Mouse (Mus musculus) embryonic fibroblast, embryonic 13.5 days (primary cell): Measurements from ENCODE around the gene Tac4.
A peak's percentile ranks its signal among the peaks of the same experiment; 100 is the strongest.

Source experiments
- CTCF ChIP-seq: IDR thresholded peaks from 2 replicates; pipeline ENCODE4 v1.5.1; 2011; ENCODE audit warnings: mild to moderate bottlenecking, control low read depth, low read length, moderate library complexity, borderline replicate concordance; ENCODE audit not compliant: insufficient read depth
- POLR2A ChIP-seq: IDR thresholded peaks from 2 replicates; pipeline ENCODE4 v1.6.1; 2011; ENCODE audit warnings: low read depth, mild to moderate bottlenecking, control low read depth, low read length, moderate library complexity

DNA sequence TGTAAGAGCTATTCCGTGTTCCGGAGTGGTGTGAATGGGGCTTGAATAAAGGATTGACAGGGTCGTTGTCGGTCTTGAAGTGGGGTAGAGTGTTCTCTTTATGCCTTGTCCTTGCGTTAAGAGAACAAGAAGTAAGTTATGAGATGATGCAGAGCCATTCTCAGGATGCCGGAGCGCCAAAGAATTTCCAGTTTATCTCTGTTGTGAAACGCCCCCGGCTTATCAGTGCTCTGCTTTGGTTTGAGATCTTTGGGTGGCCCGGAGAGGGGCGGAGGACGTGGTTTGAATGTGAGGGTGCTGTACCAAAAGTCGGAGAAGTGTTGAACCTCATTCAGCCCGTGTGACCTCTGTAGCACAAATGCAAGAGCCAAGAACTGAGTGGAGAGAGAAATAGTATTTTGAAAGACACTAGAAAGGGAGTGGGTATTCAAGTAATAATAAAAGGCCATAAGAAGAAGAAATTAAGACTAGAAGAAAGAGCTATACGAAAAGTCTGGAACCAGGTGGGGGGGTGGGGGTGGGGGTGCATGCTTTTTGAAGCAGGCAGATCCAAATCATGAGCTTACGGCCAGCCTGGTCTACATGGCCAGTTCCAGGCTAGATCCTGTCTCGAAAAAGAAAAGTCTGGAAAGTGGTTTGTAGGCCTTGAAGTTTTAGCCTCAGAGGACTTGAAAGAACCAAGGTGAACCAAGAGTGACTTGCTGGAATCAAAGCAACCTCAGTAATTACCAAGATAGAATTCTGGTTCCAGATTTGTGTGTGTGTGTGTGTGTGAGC lies 49.5 kb downstream of the Tac4 start:
- TF ChIP-seq CTCF: no peak
- TF ChIP-seq POLR2A: peak; percentile 38; the same call in 1 of the 2 replicates
